Mouse (Mus musculus) embryonic facial prominence, embryonic 14.5 days (tissue): ENCODE results near the gene Tceal9. TPM values are rescaled to one million over a fixed set of nuclear protein-coding genes. Genes with fewer than 3 reads are reported as not detected.

ENCODE experiments used
- ATAC-seq: fragments of 200-750 bp; cut with Nextera tagmentation; 2 replicates; pipeline ENCODE4 v1.8.0; 2017; ENCODE audit warnings: low read depth, moderate number of reproducible peaks, moderate TSS enrichment
- DNase-seq: peaks from one replicate; pipeline ENCODE4 v3.0.0-alpha.2; 2015; ENCODE audit warnings: low spot score
- H3K27ac ChIP-seq: fragments of 300-500 bp; sonication (generic); replicated peaks from 2 replicates; pipeline ENCODE4 v1.5.1; 2014; ENCODE audit warnings: low read depth, mild to moderate bottlenecking, low read length, moderate library complexity
- H3K27me3 ChIP-seq: fragments of 300-500 bp; sonication (generic); replicated peaks from 2 replicates; pipeline ENCODE4 v1.6.1; 2014; ENCODE audit warnings: low read length; ENCODE audit not compliant: control insufficient read depth, insufficient read depth
- H3K36me3 ChIP-seq: fragments of 300-500 bp; sonication (generic); 2 replicates; pipeline ENCODE4 v1.6.1; 2014; ENCODE audit warnings: low read length, mixed read lengths; ENCODE audit not compliant: control insufficient read depth, insufficient read depth
- H3K4me1 ChIP-seq: fragments of 300-500 bp; sonication (generic); 2 replicates; pipeline ENCODE4 v1.6.1; 2014; ENCODE audit warnings: antibody characterized with exemption, low read length; ENCODE audit not compliant: control insufficient read depth, insufficient read depth
- H3K4me2 ChIP-seq: fragments of 300-500 bp; sonication (generic); 2 replicates; pipeline ENCODE4 v1.6.1; 2014; ENCODE audit warnings: low read depth, mild to moderate bottlenecking, low read length, moderate library complexity, mixed read lengths
- H3K4me3 ChIP-seq: fragments of 300-500 bp; sonication (generic); 2 replicates; pipeline ENCODE4 v1.5.1; 2014; ENCODE audit warnings: low read depth, mild to moderate bottlenecking, low read length
- H3K9ac ChIP-seq: fragments of 300-500 bp; sonication (generic); 2 replicates; pipeline ENCODE4 v1.6.1; 2014; ENCODE audit warnings: low read depth, mild to moderate bottlenecking, low read length, moderate library complexity, mixed read lengths
- H3K9me3 ChIP-seq: fragments of 300-500 bp; sonication (generic); 2 replicates; pipeline ENCODE4 v1.6.1; 2016; ENCODE audit warnings: low read length; ENCODE audit not compliant: control insufficient read depth
- WGBS: fragments of 180-500 bp; shearing (Covaris S2); extraction: QIAGEN DNeasy Blood & Tissue Kit; methylation state at CpG from one replicate; pipeline ENCODE4 v1.1.7; 2014; 5-methylcytosine and 5-hydroxymethylcytosine counted together
- polyA plus RNA-seq: library from polyadenylated mRNA; unstranded; fragments of >200 nt; fragmentation: Nextera tagmentation; extraction: Ambion mirVana; gene quantifications from 2 replicates; pipeline ENCODE4 v1.2.1, GENCODE M21; 2014

The Tceal9 gene
- polyA plus RNA-seq, 1 experiment from 2014 or later, result 553 TPM

DNA sequence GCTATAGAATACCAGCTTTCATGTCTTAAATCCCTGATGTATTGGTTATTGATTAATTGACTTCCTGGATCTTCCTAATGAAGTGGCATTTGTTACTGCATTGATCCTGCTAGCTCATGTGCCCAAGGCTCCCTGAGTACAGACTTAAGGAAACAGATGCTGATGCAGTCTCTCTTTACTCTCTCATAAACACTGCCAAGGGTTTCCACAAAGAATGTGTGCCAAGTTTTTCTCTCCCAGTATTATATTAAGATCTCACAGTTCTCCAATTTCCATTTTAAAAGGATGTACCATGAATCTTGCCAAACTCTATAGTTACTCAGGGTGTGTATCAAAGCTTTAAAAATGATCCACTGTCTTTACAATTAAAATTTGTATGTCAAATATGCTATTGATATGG lies 33.5 kb downstream of the Tceal9 start:
- no peak for ATAC-seq
- DNase-seq, result no peak
- no peak overlapping the region for H3K4me2 ChIP-seq
- H3K27ac ChIP-seq, result no peak overlapping the region
- H3K4me3 ChIP-seq, result no peak overlapping the region
- H3K9me3 ChIP-seq, result no peaks in the 10 kb centered on the region
- H3K36me3 ChIP-seq, result no peaks in the 10 kb centered on the region
- H3K27me3 ChIP-seq, result peaks cover 4% of the 10 kb centered on the region; the same call in 1 of the 2 replicates
- no peaks in the 10 kb centered on the region for H3K4me1 ChIP-seq
- H3K9ac ChIP-seq, result no peak overlapping the region

DNA sequence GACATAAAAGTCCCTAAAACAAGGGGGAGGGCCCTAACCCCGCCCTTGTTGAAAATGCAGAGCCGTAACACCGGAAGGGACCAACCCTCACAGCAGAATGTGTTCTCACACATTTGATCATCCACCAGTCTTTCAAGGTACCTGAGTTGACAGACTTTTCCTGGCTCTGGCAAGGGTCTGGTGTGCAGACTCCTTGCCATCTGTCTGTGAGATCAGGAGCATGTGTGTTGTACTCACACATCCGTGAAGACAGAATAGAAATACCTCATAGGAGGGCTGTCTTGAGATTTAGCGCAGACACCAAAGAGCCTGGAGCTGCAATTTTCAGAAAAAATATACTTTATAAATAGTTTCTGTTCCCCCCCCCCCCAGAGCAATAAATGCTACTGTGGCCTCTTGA lies 34.5 kb downstream of the Tceal9 start:
- Histone ChIP-seq H3K27ac (no peak overlapping the region), H3K9ac (no peak overlapping the region), H3K4me2 (no peak overlapping the region), H3K4me1 (no peaks in the 10 kb centered on the region), H3K9me3 (no peaks in the 10 kb centered on the region), H3K27me3 (peaks cover 4% of the 10 kb centered on the region; the same call in 1 of the 2 replicates), H3K36me3 (no peaks in the 10 kb centered on the region), H3K4me3 (no peak overlapping the region)
- ATAC-seq, result no peak
- 68% methylated on average over 5 of the region's 5 CpGs for WGBS
- no peak for DNase-seq

DNA sequence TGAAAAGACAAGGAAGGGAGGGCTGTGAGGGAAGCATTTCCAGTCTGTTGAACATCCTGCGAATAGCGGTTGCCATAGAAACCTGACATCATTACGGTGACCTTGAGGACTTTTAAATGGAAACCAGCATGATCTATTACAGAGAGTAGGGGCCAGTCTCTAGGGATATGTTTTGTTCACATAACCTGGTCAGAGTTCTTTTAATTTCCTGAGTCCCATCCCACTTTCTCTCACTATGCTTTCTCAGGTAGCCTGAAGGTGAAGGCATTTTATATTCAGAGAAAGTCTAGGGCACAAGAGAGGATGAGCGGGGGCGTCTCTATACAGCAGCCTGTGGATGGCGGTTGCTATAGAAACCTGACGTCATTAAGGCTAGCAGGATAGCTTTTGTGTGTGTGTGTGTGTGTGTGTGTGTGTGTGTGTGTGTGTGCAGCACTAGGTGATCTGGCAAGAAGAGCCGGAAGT lies 46.0 kb downstream of the Tceal9 start:
- Histone ChIP-seq H3K36me3 (no peaks in the 10 kb centered on the region), H3K27ac (no peak overlapping the region), H3K4me1 (no peaks in the 10 kb centered on the region), H3K9ac (no peak overlapping the region), H3K4me2 (no peak overlapping the region), H3K27me3 (no peaks in the 10 kb centered on the region), H3K9me3 (no peaks in the 10 kb centered on the region), H3K4me3 (no peak overlapping the region)
- WGBS, result 21% methylated on average over 8 of the region's 8 CpGs
- DNase-seq (peak; percentile 39), ATAC-seq (peak; percentile 76)

Other genes starting within 250 kb of the Tceal9 start
- 28.6 and 32.8 TPM in 2 replicates for gene Arxes1, start 211.7 kb upstream of the Tceal9 start, polyA plus RNA-seq
- gene Bex2, start 176.8 kb upstream of the Tceal9 start, polyA plus RNA-seq, result 54.4 and 71.0 TPM in 2 replicates
- gene Nxf3, start 159.8 kb upstream of the Tceal9 start, polyA plus RNA-seq, result 0.06 TPM in 1 of 2 replicates, not detected in the other
- 34.1 and 35.0 TPM in 2 replicates for gene Bex4, start 106.1 kb upstream of the Tceal9 start, polyA plus RNA-seq
- 216 and 224 TPM in 2 replicates for gene Tceal8, start 72.7 kb upstream of the Tceal9 start, polyA plus RNA-seq
- gene Tceal5, start 41.2 kb upstream of the Tceal9 start, polyA plus RNA-seq, result 6.6 and 7.0 TPM in 2 replicates
- gene Tceal7, start 30.3 kb upstream of the Tceal9 start, polyA plus RNA-seq, result 271 and 420 TPM in 2 replicates
- gene Bex1, start 29.6 kb upstream of the Tceal9 start, polyA plus RNA-seq, result 131 and 140 TPM in 2 replicates
- 391 and 421 TPM in 2 replicates for gene Bex3, start 25.2 kb downstream of the Tceal9 start, polyA plus RNA-seq